Mouse (Mus musculus) heart, embryonic 12.5 days (tissue): ENCODE data around the gene Baiap2l1. TPM values are rescaled to one million over a fixed set of nuclear protein-coding genes. Genes with fewer than 3 reads are reported as not detected.

Source experiments
- ATAC-seq: fragments of 200-750 bp; cut with Nextera tagmentation; 2 replicates; pipeline ENCODE4 v1.8.0; 2017; ENCODE audit warnings: moderate TSS enrichment, moderate library complexity; ENCODE audit not compliant: insufficient number of reproducible peaks, low FRiP score
- H3K27ac ChIP-seq: fragments of 300-500 bp; sonication (generic); 2 replicates; pipeline ENCODE4 v1.5.1; 2016; ENCODE audit warnings: mild to moderate bottlenecking, moderate library complexity; ENCODE audit not compliant: poor library complexity, severe bottlenecking
- H3K27me3 ChIP-seq: fragments of 300-500 bp; sonication (generic); replicated peaks from 2 replicates; pipeline ENCODE4 v1.6.1; 2016; ENCODE audit warnings: mild to moderate bottlenecking, moderate library complexity
- H3K36me3 ChIP-seq: fragments of 300-500 bp; sonication (generic); 2 replicates; pipeline ENCODE4 v1.6.1; 2016; ENCODE audit warnings: mild to moderate bottlenecking, moderate library complexity
- H3K4me1 ChIP-seq: fragments of 300-500 bp; sonication (generic); replicated peaks from 2 replicates; pipeline ENCODE4 v1.6.1; 2016; ENCODE audit warnings: mild to moderate bottlenecking
- H3K4me2 ChIP-seq: fragments of 300-500 bp; sonication (generic); 2 replicates; pipeline ENCODE4 v1.6.1; 2016; ENCODE audit warnings: mild to moderate bottlenecking, moderate library complexity
- H3K4me3 ChIP-seq: fragments of 300-500 bp; sonication (generic); 2 replicates; pipeline ENCODE4 v1.5.1; 2016; ENCODE audit warnings: mild to moderate bottlenecking
- H3K9ac ChIP-seq: fragments of 300-500 bp; sonication (generic); 2 replicates; pipeline ENCODE4 v1.6.1; 2016; ENCODE audit warnings: mild to moderate bottlenecking, moderate library complexity
- H3K9me3 ChIP-seq: fragments of 300-500 bp; sonication (generic); replicated peaks from 2 replicates; pipeline ENCODE4 v1.6.1; 2016; ENCODE audit warnings: mild to moderate bottlenecking, moderate library complexity
- WGBS: fragments of 180-500 bp; shearing (Covaris S2); methylation state at CpG from one replicate; pipeline ENCODE4 v1.1.7; 2016; 5-methylcytosine and 5-hydroxymethylcytosine counted together
- polyA plus RNA-seq: library from polyadenylated mRNA; unstranded; fragments of >200 nt; fragmentation: Nextera tagmentation; extraction: Ambion mirVana; gene quantifications from 2 replicates; pipeline ENCODE4 v1.2.1, GENCODE M21; 2016

The Baiap2l1 gene
- polyA plus RNA-seq, 1 experiment from 2014 or later = 11.5 TPM

DNA sequence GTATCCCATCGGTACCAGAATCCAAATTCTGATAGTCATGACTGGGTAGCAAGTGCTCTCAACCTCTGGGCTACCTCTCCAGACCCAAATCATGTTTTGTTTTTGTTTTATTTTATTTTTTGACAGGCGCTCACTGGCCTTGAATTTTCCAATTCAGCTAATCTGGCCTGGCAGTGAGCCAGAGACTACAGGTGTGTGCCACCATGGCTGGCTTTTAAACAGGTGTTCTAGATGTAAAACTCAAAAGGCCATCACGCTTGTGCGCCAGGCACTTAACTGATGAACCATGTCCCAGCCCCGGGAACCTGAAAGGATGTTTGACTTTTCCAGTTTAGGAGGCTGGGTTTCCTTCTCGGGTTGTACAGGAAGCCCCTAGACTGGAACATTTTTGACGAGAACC is 111.2 kb downstream of the Baiap2l1 start:
- Histone ChIP-seq H3K4me3 (no peak overlapping the region), H3K4me2 (no peak overlapping the region), H3K9me3 (peaks cover 7% of the 10 kb centered on the region; the same call in 1 of the 2 replicates), H3K36me3 (no peaks in the 10 kb centered on the region), H3K27ac (no peak overlapping the region), H3K4me1 (peaks cover 10% of the 10 kb centered on the region; the same call in 1 of the 2 replicates), H3K9ac (no peak overlapping the region), H3K27me3 (no peaks in the 10 kb centered on the region)
- no peak for ATAC-seq
- WGBS = 73% methylated on average over 7 of the region's 7 CpGs

DNA sequence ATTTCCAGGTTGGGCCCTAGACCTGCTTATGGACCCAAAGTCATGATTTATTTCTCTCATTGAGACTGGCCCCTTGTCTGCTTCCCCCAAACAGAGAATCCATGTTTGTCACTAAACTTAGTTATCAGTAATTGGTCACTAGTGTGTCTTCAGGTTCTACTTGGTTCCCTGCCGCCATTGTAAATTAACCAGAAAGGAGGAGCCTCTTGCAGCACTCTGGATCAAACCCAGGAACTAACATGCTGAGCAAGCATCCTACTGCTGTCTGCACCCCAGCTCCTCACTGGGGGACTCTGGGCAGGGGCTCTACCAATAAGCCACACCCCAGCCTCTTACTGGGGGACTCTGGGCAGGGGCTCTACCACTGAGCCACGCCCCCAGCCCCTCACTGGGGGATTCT is 112.3 kb downstream of the Baiap2l1 start:
- H3K27ac ChIP-seq = no peak overlapping the region
- no peaks in the 10 kb centered on the region for H3K27me3 ChIP-seq
- H3K36me3 ChIP-seq = no peaks in the 10 kb centered on the region
- H3K9ac ChIP-seq = no peak overlapping the region
- no peak overlapping the region for H3K4me3 ChIP-seq
- H3K4me1 ChIP-seq = peaks cover 10% of the 10 kb centered on the region; the same call in 1 of the 2 replicates
- H3K4me2 ChIP-seq = no peak overlapping the region
- peaks cover 7% of the 10 kb centered on the region; the same call in 1 of the 2 replicates for H3K9me3 ChIP-seq
- WGBS = 62% methylated on average over 2 of the region's 2 CpGs
- ATAC-seq = no peak

DNA sequence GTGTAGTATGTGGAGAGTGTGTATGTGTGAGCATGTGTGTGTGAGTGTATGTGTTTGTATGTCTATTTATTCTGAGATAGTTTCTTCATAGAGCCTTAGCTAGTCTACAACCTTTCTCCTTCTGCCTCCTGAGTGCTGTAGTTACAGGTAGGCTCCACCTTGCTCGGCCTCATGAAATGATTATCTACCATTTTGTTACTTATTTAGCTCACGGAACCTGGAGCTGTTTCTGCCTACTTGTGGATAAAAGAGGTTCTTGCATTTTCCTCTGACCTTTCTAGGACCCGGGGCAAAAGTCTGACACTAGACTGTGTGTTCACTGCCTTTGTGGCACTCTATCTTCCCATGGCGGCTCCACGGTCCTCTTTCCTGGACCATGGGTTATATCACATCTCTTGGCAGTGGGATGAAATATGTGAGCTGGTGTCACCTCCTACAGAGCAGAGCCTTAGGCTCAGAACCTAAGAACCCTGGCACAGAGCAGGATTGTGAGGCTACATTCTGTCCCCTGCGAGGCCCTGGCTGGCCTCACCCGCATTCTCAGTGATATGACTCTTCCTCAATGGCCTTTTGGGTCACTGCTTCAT is 113.9 kb downstream of the Baiap2l1 start, which contains the start of gene Bri3:
Bri3 (plus strand) TSS at position 537 of the 587 bp plus-strand sequence.
- 79% methylated on average over 7 of the region's 7 CpGs for WGBS
- ATAC-seq = no peak
- no peak within 1 kb of the TSS for H3K27ac ChIP-seq
- peaks cover 10% of the 10 kb centered on the region; the same call in 1 of the 2 replicates for H3K4me1 ChIP-seq
- H3K9me3 ChIP-seq = no peaks in the 10 kb centered on the region
- H3K4me3 ChIP-seq = no peak within 1 kb of the TSS
- no peak within 1 kb of the TSS for H3K9ac ChIP-seq
- H3K27me3 ChIP-seq = no peaks in the 10 kb centered on the region
- H3K36me3 ChIP-seq = no peaks in the 10 kb centered on the region
- no peak within 1 kb of the TSS for H3K4me2 ChIP-seq

GRCm38 (mm10) chr5:144238969-144239368 is 118.9 kb downstream of the Baiap2l1 start:
- no peaks in the 10 kb centered on the region for H3K36me3 ChIP-seq
- no peak overlapping the region for H3K27ac ChIP-seq
- H3K27me3 ChIP-seq = no peaks in the 10 kb centered on the region
- ATAC-seq = no peak
- peaks cover 3% of the 10 kb centered on the region; the same call in 1 of the 2 replicates for H3K9me3 ChIP-seq
- H3K4me3 ChIP-seq = no peak overlapping the region
- H3K9ac ChIP-seq = no peak overlapping the region
- no peak overlapping the region for H3K4me2 ChIP-seq
- H3K4me1 ChIP-seq = no peaks in the 10 kb centered on the region; the same call in 1 of the 2 replicates
- WGBS = 83% methylated on average over 1 of the region's 1 CpGs

DNA sequence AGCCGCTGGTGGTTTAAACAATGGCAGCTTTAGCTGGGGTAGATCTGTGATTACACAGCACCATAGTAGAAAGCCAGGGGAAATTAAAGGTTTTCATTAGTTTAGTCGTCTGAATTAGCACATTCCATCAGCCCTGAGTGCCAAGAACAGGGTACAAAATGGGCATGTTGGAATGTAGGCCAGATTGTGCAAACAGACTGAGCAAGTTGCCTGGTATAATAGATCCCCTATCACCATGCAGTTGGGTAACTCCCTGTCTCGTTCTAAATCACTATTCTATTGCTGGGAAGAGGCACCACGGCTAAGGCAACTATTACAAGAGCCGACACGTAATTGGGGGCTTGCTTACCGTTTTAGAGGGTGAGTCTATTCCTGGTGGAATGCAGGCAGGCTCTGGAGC is 123.2 kb downstream of the Baiap2l1 start:
- 83% methylated on average over 7 of the region's 7 CpGs for WGBS
- no peaks in the 10 kb centered on the region for H3K36me3 ChIP-seq
- ATAC-seq = no peak
- no peak overlapping the region for H3K4me3 ChIP-seq
- no peaks in the 10 kb centered on the region; the same call in 1 of the 2 replicates for H3K4me1 ChIP-seq
- H3K9ac ChIP-seq = no peak overlapping the region
- peaks cover 3% of the 10 kb centered on the region; the same call in 1 of the 2 replicates for H3K9me3 ChIP-seq
- no peaks in the 10 kb centered on the region for H3K27me3 ChIP-seq
- H3K4me2 ChIP-seq = no peak overlapping the region
- H3K27ac ChIP-seq = no peak overlapping the region

DNA sequence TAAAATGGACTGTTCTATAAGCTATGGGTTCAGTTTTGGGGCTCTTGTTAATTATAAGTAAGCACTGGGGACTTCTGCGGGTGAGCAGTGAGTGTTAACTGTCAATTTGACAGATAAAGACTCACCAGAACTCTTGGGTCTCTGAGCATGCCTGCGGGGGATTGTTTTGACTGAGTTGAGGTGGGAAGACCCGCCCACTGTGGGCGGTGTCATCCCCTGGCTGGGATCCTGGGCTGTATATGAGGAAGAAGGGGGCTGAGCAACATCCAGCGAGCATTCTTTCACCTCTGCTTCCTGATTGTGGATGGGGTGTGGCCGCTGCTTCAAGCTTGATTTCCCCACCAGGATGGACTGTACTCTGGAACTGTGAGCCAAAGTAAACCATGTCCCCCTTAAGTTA is 123.7 kb downstream of the Baiap2l1 start:
- H3K4me1 ChIP-seq = no peaks in the 10 kb centered on the region; the same call in 1 of the 2 replicates
- H3K4me2 ChIP-seq = no peak overlapping the region
- H3K4me3 ChIP-seq = no peak overlapping the region
- no peak overlapping the region for H3K9ac ChIP-seq
- H3K36me3 ChIP-seq = no peaks in the 10 kb centered on the region
- H3K27me3 ChIP-seq = no peaks in the 10 kb centered on the region
- no peak overlapping the region for H3K27ac ChIP-seq
- WGBS = 62% methylated on average over 6 of the region's 6 CpGs
- peaks cover 3% of the 10 kb centered on the region; the same call in 1 of the 2 replicates for H3K9me3 ChIP-seq
- no peak for ATAC-seq

- Histone ChIP-seq H3K36me3 (no peaks in the 10 kb centered on the region), H3K27ac (no peak overlapping the region), H3K9ac (no peak overlapping the region), H3K9me3 (peaks cover 3% of the 10 kb centered on the region; the same call in 1 of the 2 replicates), H3K27me3 (no peaks in the 10 kb centered on the region), H3K4me2 (no peak overlapping the region), H3K4me1 (no peaks in the 10 kb centered on the region), H3K4me3 (no peak overlapping the region)
- no peak for ATAC-seq
- 78% methylated on average over 5 of the region's 5 CpGs for WGBS
These were observed 125.4 kb downstream of the Baiap2l1 start for GRCm38 (mm10) chr5:144232531-144232930.

GRCm38 (mm10) chr5:144231410-144231809 is 126.5 kb downstream of the Baiap2l1 start:
- H3K36me3 ChIP-seq = no peaks in the 10 kb centered on the region
- H3K9ac ChIP-seq = no peak overlapping the region
- no peak overlapping the region for H3K4me3 ChIP-seq
- H3K27me3 ChIP-seq = no peaks in the 10 kb centered on the region
- ATAC-seq = no peak
- H3K4me1 ChIP-seq = no peaks in the 10 kb centered on the region
- peaks cover 3% of the 10 kb centered on the region for H3K9me3 ChIP-seq
- no peak overlapping the region for H3K27ac ChIP-seq
- no peak overlapping the region for H3K4me2 ChIP-seq
- WGBS = 59% methylated on average over 1 of the region's 1 CpGs

DNA sequence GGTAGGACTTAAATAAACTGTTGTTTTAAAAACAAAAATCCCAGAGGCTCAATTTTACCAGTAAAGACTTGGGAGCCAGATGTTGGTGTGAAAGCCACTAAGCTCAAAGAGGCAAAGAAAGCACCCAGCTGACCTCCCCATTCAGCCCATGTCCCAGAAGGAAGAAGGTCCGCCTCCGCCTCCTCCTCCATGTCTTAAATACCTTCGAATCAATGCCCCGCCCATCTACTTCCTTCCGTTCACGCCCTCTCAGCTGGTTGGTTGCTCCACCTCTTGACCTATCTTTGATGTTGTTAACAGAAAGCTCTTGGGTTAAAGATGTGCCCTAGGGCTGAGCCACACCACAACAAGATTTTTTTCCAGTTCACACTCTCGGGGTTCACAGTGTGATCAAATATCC is 127.7 kb downstream of the Baiap2l1 start:
- H3K36me3 ChIP-seq = no peaks in the 10 kb centered on the region
- ATAC-seq = no peak
- H3K4me3 ChIP-seq = no peak overlapping the region
- no peak overlapping the region for H3K27ac ChIP-seq
- H3K9ac ChIP-seq = no peak overlapping the region
- WGBS = 87% methylated on average over 7 of the region's 7 CpGs
- H3K4me2 ChIP-seq = no peak overlapping the region
- H3K9me3 ChIP-seq = peaks cover 3% of the 10 kb centered on the region
- H3K4me1 ChIP-seq = no peaks in the 10 kb centered on the region
- no peaks in the 10 kb centered on the region for H3K27me3 ChIP-seq

GRCm38 (mm10) chr5:144226220-144226619 is 131.7 kb downstream of the Baiap2l1 start:
- no peaks in the 10 kb centered on the region; the same call in 1 of the 2 replicates for H3K9me3 ChIP-seq
- H3K4me3 ChIP-seq = no peak overlapping the region
- ATAC-seq = no peak
- peaks cover 19% of the 10 kb centered on the region for H3K4me1 ChIP-seq
- no peak overlapping the region for H3K4me2 ChIP-seq
- no peaks in the 10 kb centered on the region for H3K27me3 ChIP-seq
- no peak overlapping the region for H3K9ac ChIP-seq
- H3K27ac ChIP-seq = no peak overlapping the region
- WGBS = 24% methylated on average over 11 of the region's 11 CpGs
- H3K36me3 ChIP-seq = no peaks in the 10 kb centered on the region

DNA sequence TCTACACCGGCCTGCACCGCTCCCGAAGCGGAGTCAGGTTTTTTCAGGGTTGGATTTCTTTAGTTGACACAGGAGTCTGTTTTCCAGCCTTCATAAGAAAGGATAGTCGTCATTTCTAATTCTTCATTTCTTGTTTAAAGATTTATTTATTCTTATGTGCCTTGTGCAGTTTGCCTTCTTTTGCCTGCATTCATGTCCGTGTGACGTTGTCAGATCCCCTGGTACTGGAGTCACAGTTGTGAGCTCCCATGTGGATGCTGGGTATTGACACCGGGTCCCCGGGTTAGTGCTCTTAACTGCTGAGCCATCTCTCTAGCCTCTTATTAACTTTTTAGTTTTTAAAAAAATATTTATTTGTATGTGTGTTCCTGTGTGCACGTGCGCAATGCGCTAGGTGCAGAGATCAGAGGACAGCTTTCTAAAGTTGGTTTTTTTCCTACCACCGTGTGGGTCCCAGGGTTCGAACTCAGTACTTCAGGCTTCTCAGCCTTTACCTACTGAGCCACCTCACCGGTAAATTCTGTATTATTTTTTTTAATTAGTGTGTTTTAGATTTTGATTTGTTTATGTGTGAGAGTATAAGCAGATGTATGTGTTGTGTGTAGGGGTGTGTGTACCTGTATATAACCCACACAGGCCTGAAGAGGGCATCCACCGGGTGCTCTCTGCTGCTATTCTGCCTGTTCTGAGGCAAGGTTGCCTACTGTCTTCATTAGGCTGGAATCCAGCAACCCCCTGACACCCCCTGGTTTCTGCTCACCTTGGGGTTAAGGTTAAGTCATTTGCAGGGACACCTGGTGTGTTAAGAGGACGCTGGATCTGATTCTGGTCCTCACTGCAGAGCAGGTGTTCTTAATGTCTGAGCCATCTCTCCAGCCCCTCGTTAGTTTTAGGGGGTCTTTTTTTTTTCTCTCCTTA is 133.8 kb downstream of the Baiap2l1 start:
- Histone ChIP-seq H3K4me2 (peak overlapping the region; percentile 89), H3K4me1 (peaks cover 19% of the 10 kb centered on the region)
- 23% methylated on average over 18 of the region's 18 CpGs for WGBS

More for the DNA sequence above, 133.8 kb downstream of the Baiap2l1 start:
- H3K36me3 ChIP-seq = no peaks in the 10 kb centered on the region
- 0 out of 2 replicates have a peak overlapping the region, but pooled peaks have one; percentile 57 for H3K27ac ChIP-seq
- no peaks in the 10 kb centered on the region for H3K27me3 ChIP-seq
- no peak for ATAC-seq
- H3K9me3 ChIP-seq = no peaks in the 10 kb centered on the region; the same call in 1 of the 2 replicates
- H3K4me3 ChIP-seq = peak overlapping the region; percentile 83
- H3K9ac ChIP-seq = peak overlapping the region; percentile 76
